Mouse (Mus musculus) liver, embryonic 14.5 days (tissue): Measurements from ENCODE around the gene Cbfa2t2. TPM values are rescaled to one million over a fixed set of nuclear protein-coding genes. Genes with fewer than 3 reads are reported as not detected.

ENCODE experiments used
- ATAC-seq: fragments of 200-750 bp; cut with Nextera tagmentation; 2 replicates; pipeline ENCODE4 v1.8.0; 2017; ENCODE audit warnings: moderate number of reproducible peaks, mild to moderate bottlenecking, moderate library complexity; ENCODE audit not compliant: insufficient read depth
- DNase-seq, 3 experiments: peaks; one replicate each; pipeline ENCODE4 v3.0.0-alpha.2; 2012 to 2013; ENCODE audit warnings: low read depth in 3 of 3, low spot score in 3 of 3
- H3K27ac ChIP-seq: fragments of 300-500 bp; sonication (generic); 2 replicates; pipeline ENCODE4 v1.5.1; 2014; ENCODE audit warnings: moderate library complexity, mild to moderate bottlenecking, control low read depth, inconsistent platforms
- H3K27me3 ChIP-seq: fragments of 300-500 bp; sonication (generic); 2 replicates; pipeline ENCODE4 v1.6.1; 2014; ENCODE audit warnings: mild to moderate bottlenecking, low read length, moderate library complexity; ENCODE audit not compliant: control insufficient read depth, insufficient read depth
- H3K36me3 ChIP-seq: fragments of 300-500 bp; sonication (generic); replicated peaks from 2 replicates; pipeline ENCODE4 v1.6.1; 2014; ENCODE audit warnings: low read depth; ENCODE audit not compliant: control insufficient read depth, insufficient read depth
- H3K4me1 ChIP-seq, 2 experiments: fragments of 200-500 bp in 1 of 2; fragments of 300-500 bp in 1 of 2; sonication (generic) in 1 of 2; replicated peaks; 2 replicates each; pipeline ENCODE4 v1.6.1; 2012 to 2014; ENCODE audit warnings: antibody characterized with exemption in 1 of 2, inconsistent platforms in 1 of 2, low read length in 1 of 2; ENCODE audit not compliant: control insufficient read depth in 2 of 2, insufficient read depth in 2 of 2
- H3K4me2 ChIP-seq: fragments of 300-500 bp; sonication (generic); 2 replicates; pipeline ENCODE4 v1.6.1; 2014; ENCODE audit warnings: low read depth, mild to moderate bottlenecking, control low read depth, moderate library complexity
- H3K4me3 ChIP-seq, 2 experiments: fragments of 200-500 bp in 1 of 2; fragments of 300-500 bp in 1 of 2; sonication (generic) in 1 of 2; 2 replicates each; pipeline ENCODE4 v1.5.1; 2012 to 2014; ENCODE audit warnings: low read depth in 2 of 2, low read length in 2 of 2, mild to moderate bottlenecking in 2 of 2, control low read depth in 1 of 2, inconsistent platforms in 1 of 2, moderate library complexity in 1 of 2; ENCODE audit not compliant: insufficient read depth in 1 of 2
- H3K9ac ChIP-seq: fragments of 300-500 bp; sonication (generic); replicated peaks from 2 replicates; pipeline ENCODE4 v1.6.1; 2014; ENCODE audit warnings: mild to moderate bottlenecking, control low read depth, moderate library complexity
- H3K9me3 ChIP-seq: fragments of 300-500 bp; sonication (generic); 2 replicates; pipeline ENCODE4 v1.6.1; 2016; ENCODE audit warnings: low read length, mixed read lengths; ENCODE audit not compliant: control insufficient read depth
- CTCF ChIP-seq: IDR thresholded peaks from 2 replicates; pipeline ENCODE4 v1.5.1; 2016; ENCODE audit warnings: antibody characterized with exemption, low read depth, control low read depth
- EP300 ChIP-seq: IDR thresholded peaks from 2 replicates; pipeline ENCODE4 v1.6.1; 2016; ENCODE audit warnings: antibody characterized with exemption, low read depth
- WGBS: fragments of 180-500 bp; shearing (Covaris S2); extraction: QIAGEN DNeasy Blood & Tissue Kit; methylation state at CpG from one replicate; pipeline ENCODE4 v1.1.7; 2014; ENCODE audit not compliant: insufficient replicate concordance; 5-methylcytosine and 5-hydroxymethylcytosine counted together
- polyA plus RNA-seq, 2 experiments: library from polyadenylated mRNA; depleted of rRNA in 1 of 2; stranded (reverse) in 1 of 2; unstranded in 1 of 2; fragments of >200 nt; fragmentation: Nextera tagmentation in 1 of 2; extraction: Ambion mirVana in 1 of 2; gene quantifications; 2 replicates each; pipeline versions ENCODE4 v1.2.1 to v1.2.3; 2012 to 2014

The Cbfa2t2 gene
- polyA plus RNA-seq, 2 experiments = 4.1 to 5.3 TPM

DNA sequence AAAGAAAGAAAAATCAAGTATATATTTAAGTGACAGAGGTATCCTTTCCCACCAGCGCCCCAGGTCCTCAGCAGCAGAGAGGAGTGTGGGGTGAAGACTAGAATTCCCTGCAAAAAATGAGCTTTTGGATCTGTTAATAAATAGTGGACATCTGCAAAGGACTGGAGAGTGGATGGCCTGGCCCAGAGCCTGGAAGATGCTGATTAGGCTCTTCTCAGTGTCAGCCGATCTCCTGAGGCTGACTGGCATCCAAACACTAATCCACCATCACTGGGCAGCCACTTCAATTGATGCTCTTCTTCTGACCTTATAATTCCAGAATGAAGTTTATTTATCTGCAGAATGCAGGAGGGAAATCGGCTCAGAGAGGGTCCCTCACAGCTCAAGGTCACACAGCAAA is 136.7 kb downstream of the Cbfa2t2 start:
- no peak overlapping the region for H3K4me2 ChIP-seq
- WGBS = 66% methylated on average over 3 of the region's 3 CpGs
- H3K36me3 ChIP-seq = no peaks in the 10 kb centered on the region
- DNase-seq (no peak), ATAC-seq (no peak)
- TF ChIP-seq CTCF (no peak), EP300 (no peak)
- no peak overlapping the region for H3K4me3 ChIP-seq
- H3K27ac ChIP-seq = no peak overlapping the region
- H3K9me3 ChIP-seq = no peaks in the 10 kb centered on the region
- peaks cover 16 to 22% of the 10 kb centered on the region in 2 experiments for H3K4me1 ChIP-seq
- no peak overlapping the region for H3K9ac ChIP-seq
- H3K27me3 ChIP-seq = no peaks in the 10 kb centered on the region

DNA sequence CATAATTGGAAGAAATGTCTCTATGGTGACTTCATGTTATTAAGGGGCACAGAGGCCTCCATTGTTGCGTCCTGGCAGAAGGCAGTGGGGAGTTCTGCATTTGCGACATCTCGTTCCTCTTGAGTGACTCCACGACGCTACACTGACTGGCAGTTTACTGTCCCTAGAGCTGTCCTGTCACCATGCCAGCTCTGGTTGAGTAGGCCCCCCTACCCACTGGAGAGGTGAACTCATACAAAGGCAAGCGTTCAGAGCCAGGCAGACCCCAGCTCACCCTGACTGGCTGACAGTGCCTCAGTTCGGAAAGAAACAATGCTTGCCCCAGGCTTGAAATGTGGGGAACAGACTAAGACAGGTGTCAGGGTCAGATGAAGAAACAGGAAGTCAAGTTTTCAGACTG is 138.0 kb downstream of the Cbfa2t2 start:
- H3K4me1 ChIP-seq = peaks cover 10 to 17% of the 10 kb centered on the region in 2 experiments
- no peak overlapping the region for H3K4me2 ChIP-seq
- H3K9ac ChIP-seq = no peak overlapping the region
- H3K9me3 ChIP-seq = no peaks in the 10 kb centered on the region
- H3K4me3 ChIP-seq = no peak overlapping the region
- no peak for DNase-seq
- WGBS = 49% methylated on average over 7 of the region's 7 CpGs
- no peaks in the 10 kb centered on the region for H3K36me3 ChIP-seq
- H3K27me3 ChIP-seq = no peaks in the 10 kb centered on the region
- no peak for ATAC-seq
- TF ChIP-seq EP300 (no peak), CTCF (no peak)
- H3K27ac ChIP-seq = no peak overlapping the region

DNA sequence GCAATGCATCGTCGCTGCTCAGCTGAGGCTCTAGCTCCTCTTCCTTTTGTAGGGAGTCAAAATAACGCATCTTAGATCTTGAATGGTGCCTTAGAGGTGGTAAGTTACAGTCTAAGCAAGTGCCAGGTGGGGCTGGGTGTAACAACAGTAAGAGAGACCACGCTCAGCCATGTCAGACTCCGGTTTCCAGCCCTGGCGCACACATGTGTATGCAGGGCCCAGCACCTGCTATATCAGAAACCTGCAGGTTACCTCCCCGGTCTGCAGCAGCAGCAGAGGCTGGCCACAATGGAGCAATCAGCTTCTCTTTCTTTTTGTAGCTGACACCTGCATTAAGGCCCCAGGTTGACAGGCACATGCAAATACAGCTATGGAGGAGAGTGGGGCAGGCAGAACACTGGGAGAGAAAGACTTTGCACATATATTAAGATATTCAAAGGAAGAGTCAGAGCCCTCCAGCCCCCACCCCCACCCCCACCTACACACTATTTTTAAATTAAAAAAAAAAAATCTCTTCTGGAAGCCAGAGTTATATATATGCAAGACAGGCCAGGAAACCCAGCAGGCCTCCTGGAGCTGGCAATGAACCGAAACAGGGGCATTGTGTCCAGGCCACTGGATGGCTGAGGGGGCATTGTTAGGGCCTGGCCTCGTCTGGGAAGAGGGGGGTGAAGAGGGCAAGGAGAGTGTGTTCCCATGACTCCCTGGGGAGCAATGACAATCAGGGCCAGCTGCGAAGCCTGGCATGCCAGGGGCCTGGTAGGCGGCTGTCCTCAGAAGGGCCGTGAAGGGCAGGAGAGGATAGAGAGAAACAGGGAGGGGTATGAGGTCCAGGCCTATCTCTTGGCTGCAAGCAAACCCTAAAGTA is 140.8 kb downstream of the Cbfa2t2 start:
- Histone ChIP-seq H3K4me2 (no peak overlapping the region), H3K27me3 (no peaks in the 10 kb centered on the region), H3K4me1 (0 out of 4 replicates have a peak, but pooled peaks cover 0 to under 1% of the 10 kb centered on the region in 2 experiments), H3K36me3 (no peaks in the 10 kb centered on the region), H3K9ac (no peak overlapping the region), H3K9me3 (no peaks in the 10 kb centered on the region), H3K27ac (no peak overlapping the region), H3K4me3 (no peak overlapping the region)
- WGBS = 67% methylated on average over 12 of the region's 12 CpGs
- TF ChIP-seq EP300 = no peak
- no peak for TF ChIP-seq CTCF
- DNase-seq = no peak
- ATAC-seq = no peak

DNA sequence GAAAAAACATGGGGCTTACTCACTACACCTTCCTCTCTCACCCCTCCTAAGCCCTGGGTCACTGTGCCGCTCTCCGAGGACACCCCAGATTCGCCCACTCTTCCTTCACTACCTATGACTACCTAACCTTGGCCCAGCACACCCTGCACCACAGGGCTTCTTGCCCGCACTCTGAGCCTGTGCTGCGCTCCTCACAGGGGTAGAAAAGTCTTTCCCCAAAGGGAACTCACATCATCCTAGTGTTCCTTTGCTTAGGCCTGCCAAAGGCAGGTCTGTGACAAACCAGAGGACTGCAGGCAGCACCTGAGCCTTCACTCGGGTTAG is 141.4 kb downstream of the Cbfa2t2 start:
- no peak for DNase-seq

DNA sequence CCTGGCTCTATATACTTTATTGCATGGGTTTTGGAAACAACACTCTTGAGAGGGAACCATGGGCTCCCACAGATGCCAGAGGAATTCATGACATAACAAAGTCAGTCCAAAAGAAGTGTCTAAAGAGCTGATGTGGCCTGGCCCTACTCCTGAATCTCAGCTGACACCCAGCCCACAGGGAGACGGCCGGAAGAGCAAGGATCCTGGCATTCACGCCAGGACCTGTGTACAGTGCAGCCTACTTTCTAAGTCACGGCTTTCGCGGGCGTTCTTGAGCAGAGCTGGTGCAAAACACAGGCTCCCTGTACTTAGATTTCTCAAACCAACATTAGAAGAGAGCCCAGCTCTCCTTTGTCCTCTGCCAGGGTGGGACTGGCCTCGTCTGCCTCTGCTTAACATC is 144.3 kb downstream of the Cbfa2t2 start:
- no peaks in the 10 kb centered on the region for H3K36me3 ChIP-seq
- DNase-seq (no peak), ATAC-seq (no peak)
- H3K27me3 ChIP-seq = no peaks in the 10 kb centered on the region
- H3K27ac ChIP-seq = no peak overlapping the region
- H3K4me1 ChIP-seq = peaks cover 0 to 18% of the 10 kb centered on the region in 2 experiments
- H3K9me3 ChIP-seq = no peaks in the 10 kb centered on the region
- TF ChIP-seq EP300 = no peak
- TF ChIP-seq CTCF = no peak
- H3K9ac ChIP-seq = no peak overlapping the region
- 74% methylated on average over 8 of the region's 8 CpGs for WGBS
- no peak overlapping the region for H3K4me2 ChIP-seq
- H3K4me3 ChIP-seq = no peak overlapping the region

More for the DNA sequence above, 141.4 kb downstream of the Cbfa2t2 start:
- Histone ChIP-seq H3K4me3 (no peak overlapping the region), H3K4me1 (0 out of 4 replicates have a peak, but pooled peaks cover 0 to 1% of the 10 kb centered on the region in 2 experiments), H3K27me3 (no peaks in the 10 kb centered on the region), H3K36me3 (no peaks in the 10 kb centered on the region), H3K9ac (no peak overlapping the region), H3K4me2 (no peak overlapping the region), H3K9me3 (no peaks in the 10 kb centered on the region), H3K27ac (no peak overlapping the region)
- 80% methylated on average over 6 of the region's 6 CpGs for WGBS
- TF ChIP-seq EP300 = no peak
- no peak for TF ChIP-seq CTCF
- no peak for ATAC-seq
